Mouse (Mus musculus): ENCODE measurements around the gene Col12a1. TPM values are rescaled to one million over a fixed set of nuclear protein-coding genes. Genes with fewer than 3 reads are reported as not detected.

Col12a1 gene
- polyA plus RNA-seq, 1 experiment: 15.3 TPM

GRCm38 (mm10) chr9:79716909-79717835 is 1.5 kb downstream of the Col12a1 start:
- H3ac ChIP-seq (ENCODE audit: control insufficient read depth, insufficient read length, low read depth): peak overlapping the region; percentile 14
- H3K36me3 ChIP-seq (ENCODE audit: control insufficient read depth, insufficient read depth): no peaks in the 10 kb centered on the region
- no peak for TF ChIP-seq USF1 (IDR thresholded peaks at IDR 0.05; ENCODE audit: low read depth)
- TF ChIP-seq CEBPB (IDR thresholded peaks at IDR 0.05; ENCODE audit: low read depth): no peak
- peak; percentile 11 for TF ChIP-seq CTCF (IDR thresholded peaks at IDR 0.05; ENCODE audit: control insufficient read depth, insufficient read depth, insufficient read length)
- TF ChIP-seq MAX (IDR thresholded peaks at IDR 0.05): no peak
- no peak for TF ChIP-seq FOSL1 (IDR thresholded peaks at IDR 0.05; ENCODE audit: insufficient read depth, low read length, poor library complexity, severe bottlenecking)
- TF ChIP-seq MYOG (IDR thresholded peaks at IDR 0.05; ENCODE audit: control insufficient read depth, extremely low read depth, insufficient read length): no peak
- TF ChIP-seq MYOD1 (IDR thresholded peaks at IDR 0.05; ENCODE audit: control insufficient read depth, insufficient read length, low read depth): no peak
- H3K79me3 ChIP-seq (ENCODE audit: low read depth): no peaks in the 10 kb centered on the region
- no peaks in the 10 kb centered on the region for H3K27me3 ChIP-seq (ENCODE audit: control insufficient read depth, insufficient read depth, insufficient read length)
- H3K79me2 ChIP-seq (ENCODE audit: control insufficient read depth, insufficient read depth): no peaks in the 10 kb centered on the region
- H3K4me3 ChIP-seq (ENCODE audit: insufficient read depth, poor library complexity, severe bottlenecking): peak overlapping the region; percentile 45

GRCm38 (mm10) chr9:79716496-79716895 is 2.1 kb downstream of the Col12a1 start:
- Histone ChIP-seq H3K4me3 (ENCODE audit: insufficient read depth, poor library complexity, severe bottlenecking) (no peak overlapping the region), H3K36me3 (ENCODE audit: control insufficient read depth, insufficient read depth) (no peaks in the 10 kb centered on the region), H3K27me3 (ENCODE audit: control insufficient read depth, insufficient read depth, insufficient read length) (no peaks in the 10 kb centered on the region), H3K79me3 (ENCODE audit: low read depth) (no peaks in the 10 kb centered on the region), H3K79me2 (ENCODE audit: control insufficient read depth, insufficient read depth) (no peaks in the 10 kb centered on the region), H3ac (ENCODE audit: control insufficient read depth, insufficient read length, low read depth) (no peak overlapping the region)
- no peak for TF ChIP-seq FOSL1 (IDR thresholded peaks at IDR 0.05; ENCODE audit: insufficient read depth, low read length, poor library complexity, severe bottlenecking)
- TF ChIP-seq USF1 (IDR thresholded peaks at IDR 0.05; ENCODE audit: low read depth): no peak
- no peak for TF ChIP-seq CTCF (IDR thresholded peaks at IDR 0.05; ENCODE audit: control insufficient read depth, insufficient read depth, insufficient read length)
- no peak for TF ChIP-seq CEBPB (IDR thresholded peaks at IDR 0.05; ENCODE audit: low read depth)
- no peak for TF ChIP-seq MAX (IDR thresholded peaks at IDR 0.05)
- no peak for TF ChIP-seq MYOG (IDR thresholded peaks at IDR 0.05; ENCODE audit: control insufficient read depth, extremely low read depth, insufficient read length)
- no peak for TF ChIP-seq MYOD1 (IDR thresholded peaks at IDR 0.05; ENCODE audit: control insufficient read depth, insufficient read length, low read depth)

DNA sequence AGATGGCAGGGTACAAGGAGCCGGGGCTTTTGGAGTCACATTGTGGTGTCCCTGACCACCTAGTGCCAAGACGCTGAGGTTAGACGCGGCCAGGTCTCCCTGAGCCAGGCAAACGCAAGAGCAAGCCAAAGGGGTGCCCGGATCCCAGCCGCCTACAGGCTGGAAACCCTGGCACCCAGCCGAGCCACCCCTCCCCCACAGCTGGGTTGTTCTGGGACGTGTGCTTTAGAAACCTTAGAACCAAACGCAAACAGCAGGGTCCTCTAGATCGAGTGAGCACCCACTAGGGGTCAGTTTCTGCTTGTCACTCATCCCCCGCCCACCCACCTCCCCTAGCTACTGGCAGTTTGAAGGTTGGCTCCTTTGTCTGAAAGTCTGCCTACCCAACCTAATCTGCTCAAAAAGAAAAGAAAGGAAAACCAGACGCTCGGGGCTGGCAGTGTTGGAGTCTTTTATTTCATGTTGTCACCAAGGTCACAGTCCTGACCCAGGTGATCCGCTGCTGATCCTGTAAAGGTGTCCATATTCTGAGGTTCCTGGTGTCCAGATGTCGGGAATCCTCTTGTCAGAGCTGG is 4.1 kb downstream of the Col12a1 start:
- H3K4me3 ChIP-seq (ENCODE audit: insufficient read depth, poor library complexity, severe bottlenecking): no peak overlapping the region
- H3K36me3 ChIP-seq (ENCODE audit: control insufficient read depth, insufficient read depth): no peaks in the 10 kb centered on the region
- H3ac ChIP-seq (ENCODE audit: control insufficient read depth, insufficient read length, low read depth): peak overlapping the region; percentile 18
- H3K27me3 ChIP-seq (ENCODE audit: control insufficient read depth, insufficient read depth, insufficient read length): no peaks in the 10 kb centered on the region
- H3K79me2 ChIP-seq (ENCODE audit: control insufficient read depth, insufficient read depth): no peaks in the 10 kb centered on the region
- no peaks in the 10 kb centered on the region for H3K79me3 ChIP-seq (ENCODE audit: low read depth)
- TF ChIP-seq MYOG (IDR thresholded peaks at IDR 0.05; ENCODE audit: control insufficient read depth, extremely low read depth, insufficient read length): no peak
- no peak for TF ChIP-seq FOSL1 (IDR thresholded peaks at IDR 0.05; ENCODE audit: insufficient read depth, low read length, poor library complexity, severe bottlenecking)
- no peak for TF ChIP-seq USF1 (IDR thresholded peaks at IDR 0.05; ENCODE audit: low read depth)
- no peak for TF ChIP-seq MAX (IDR thresholded peaks at IDR 0.05)
- TF ChIP-seq CEBPB (IDR thresholded peaks at IDR 0.05; ENCODE audit: low read depth): no peak
- TF ChIP-seq MYOD1 (IDR thresholded peaks at IDR 0.05; ENCODE audit: control insufficient read depth, insufficient read length, low read depth): no peak
- TF ChIP-seq CTCF (IDR thresholded peaks at IDR 0.05; ENCODE audit: control insufficient read depth, insufficient read depth, insufficient read length): no peak

GRCm38 (mm10) chr9:79689771-79690535 is 28.7 kb downstream of the Col12a1 start:
- Histone ChIP-seq H3K27me3 (ENCODE audit: control insufficient read depth, insufficient read depth, insufficient read length) (no peaks in the 10 kb centered on the region), H3K79me3 (ENCODE audit: low read depth) (no peaks in the 10 kb centered on the region), H3K79me2 (ENCODE audit: control insufficient read depth, insufficient read depth) (no peaks in the 10 kb centered on the region), H3K36me3 (ENCODE audit: control insufficient read depth, insufficient read depth) (no peaks in the 10 kb centered on the region), H3K4me3 (ENCODE audit: insufficient read depth, poor library complexity, severe bottlenecking) (no peak overlapping the region), H3ac (ENCODE audit: control insufficient read depth, insufficient read length, low read depth) (no peak overlapping the region)
- TF ChIP-seq USF1 (IDR thresholded peaks at IDR 0.05; ENCODE audit: low read depth): no peak
- no peak for TF ChIP-seq FOSL1 (IDR thresholded peaks at IDR 0.05; ENCODE audit: insufficient read depth, low read length, poor library complexity, severe bottlenecking)
- TF ChIP-seq CTCF (IDR thresholded peaks at IDR 0.05; ENCODE audit: control insufficient read depth, insufficient read depth, insufficient read length): no peak
- no peak for TF ChIP-seq CEBPB (IDR thresholded peaks at IDR 0.05; ENCODE audit: low read depth)
- TF ChIP-seq MYOG (IDR thresholded peaks at IDR 0.05; ENCODE audit: control insufficient read depth, extremely low read depth, insufficient read length): no peak
- TF ChIP-seq MYOD1 (IDR thresholded peaks at IDR 0.05; ENCODE audit: control insufficient read depth, insufficient read length, low read depth): no peak
- no peak for TF ChIP-seq MAX (IDR thresholded peaks at IDR 0.05)

DNA sequence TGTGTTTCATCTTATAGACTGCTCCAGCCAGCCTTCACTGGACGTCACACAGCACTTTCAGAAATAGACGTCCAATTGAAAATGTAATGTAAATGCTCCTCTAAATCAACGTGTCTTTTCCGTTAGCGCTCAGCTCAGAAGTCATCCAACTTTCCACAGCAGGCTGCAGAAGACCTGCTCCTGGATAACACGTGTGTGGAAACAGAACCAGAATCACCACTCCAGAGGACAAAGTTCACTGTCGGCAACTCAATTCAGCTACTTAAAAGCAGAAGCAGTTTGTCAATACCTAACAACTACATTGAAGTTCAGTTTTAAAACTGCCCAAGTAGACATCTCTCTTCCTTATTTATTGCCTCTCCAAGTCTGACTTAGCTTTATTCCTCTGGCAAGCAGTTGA is 29.3 kb downstream of the Col12a1 start:
- Histone ChIP-seq H3K79me2 (ENCODE audit: control insufficient read depth, insufficient read depth) (no peaks in the 10 kb centered on the region), H3K27me3 (ENCODE audit: control insufficient read depth, insufficient read depth, insufficient read length) (no peaks in the 10 kb centered on the region), H3K79me3 (ENCODE audit: low read depth) (no peaks in the 10 kb centered on the region), H3K4me3 (ENCODE audit: insufficient read depth, poor library complexity, severe bottlenecking) (no peak overlapping the region), H3K36me3 (ENCODE audit: control insufficient read depth, insufficient read depth) (no peaks in the 10 kb centered on the region), H3ac (ENCODE audit: control insufficient read depth, insufficient read length, low read depth) (no peak overlapping the region)
- TF ChIP-seq USF1 (IDR thresholded peaks at IDR 0.05; ENCODE audit: low read depth): no peak
- TF ChIP-seq CEBPB (IDR thresholded peaks at IDR 0.05; ENCODE audit: low read depth): no peak
- TF ChIP-seq MYOD1 (IDR thresholded peaks at IDR 0.05; ENCODE audit: control insufficient read depth, insufficient read length, low read depth): no peak
- TF ChIP-seq FOSL1 (IDR thresholded peaks at IDR 0.05; ENCODE audit: insufficient read depth, low read length, poor library complexity, severe bottlenecking): no peak
- TF ChIP-seq CTCF (IDR thresholded peaks at IDR 0.05; ENCODE audit: control insufficient read depth, insufficient read depth, insufficient read length): no peak
- TF ChIP-seq MYOG (IDR thresholded peaks at IDR 0.05; ENCODE audit: control insufficient read depth, extremely low read depth, insufficient read length): no peak
- TF ChIP-seq MAX (IDR thresholded peaks at IDR 0.05): no peak
